Mouse (Mus musculus): ENCODE measurements around the gene Trim39.
"Not testable (repeated sequence)": the region's sequence is repeated elsewhere in the genome, so short reads cannot be mapped to it uniquely, and the experiment has no call there.

Gene Trim39

GRCm38 (mm10) chr17:36252250-36252876, 19.7 kb downstream of the Trim39 start:
- in situ Hi-C loops (cut with MboI; ENCODE audit: unreplicated experiment in 2 of 2): no loop called here

GRCm38 (mm10) chr17:36248886-36249285, 23.2 kb downstream of the Trim39 start:
- in situ Hi-C loops (cut with MboI; ENCODE audit: unreplicated experiment in 2 of 2): loop anchor here in 1 of 2 experiments (10.0 kb wide), 1 partner anchor 166 kb away; no protein-coding TSS in a partner anchor

- in situ Hi-C loops (cut with MboI; ENCODE audit: unreplicated experiment in 2 of 2): loop anchor here in 1 of 2 experiments (10.0 kb wide), 1 partner anchor 169 kb away; no protein-coding TSS in a partner anchor
Measured at GRCm38 (mm10) chr17:36245741-36246140, 26.3 kb downstream of the Trim39 start.

GRCm38 (mm10) chr17:36244031-36244430, 28.0 kb downstream of the Trim39 start:
- in situ Hi-C loops (cut with MboI; ENCODE audit: unreplicated experiment in 2 of 2): loop anchor here in 1 of 2 experiments (10.0 kb wide), 1 partner anchor 171 kb away; no protein-coding TSS in a partner anchor

GRCm38 (mm10) chr17:36240637-36241213, 31.3 kb downstream of the Trim39 start:
- in situ Hi-C loops (cut with MboI; ENCODE audit: unreplicated experiment in 2 of 2): loop anchor here in 1 of 2 experiments (10.0 kb wide), 1 partner anchor 174 kb away; no protein-coding TSS in a partner anchor

- in situ Hi-C loops (cut with MboI; ENCODE audit: unreplicated experiment in 2 of 2): no loop called here
Measured at GRCm38 (mm10) chr17:36237321-36237921, 34.6 kb downstream of the Trim39 start.

GRCm38 (mm10) chr17:36235300-36235699, 36.7 kb downstream of the Trim39 start:
- in situ Hi-C loops (cut with MboI; ENCODE audit: unreplicated experiment in 2 of 2): not testable (repeated sequence)

- in situ Hi-C loops (cut with MboI; ENCODE audit: unreplicated experiment in 2 of 2): no loop called here
Measured at GRCm38 (mm10) chr17:36233572-36233971, 38.5 kb downstream of the Trim39 start.

- in situ Hi-C loops (cut with MboI; ENCODE audit: unreplicated experiment in 2 of 2): no loop called here
Measured at GRCm38 (mm10) chr17:36231318-36231717, 40.7 kb downstream of the Trim39 start.

- in situ Hi-C loops (cut with MboI; ENCODE audit: unreplicated experiment in 2 of 2): no loop called here
Measured at GRCm38 (mm10) chr17:36229046-36229445, 43.0 kb downstream of the Trim39 start.

- in situ Hi-C loops (cut with MboI; ENCODE audit: unreplicated experiment in 2 of 2): no loop called here
Measured at GRCm38 (mm10) chr17:36226921-36227320, 45.1 kb downstream of the Trim39 start.

GRCm38 (mm10) chr17:36225231-36225824, 46.7 kb downstream of the Trim39 start:
- in situ Hi-C loops (cut with MboI; ENCODE audit: unreplicated experiment in 2 of 2): no loop called here

- in situ Hi-C loops (cut with MboI; ENCODE audit: unreplicated experiment in 2 of 2): loop anchor here in 1 of 2 experiments (25.0 kb wide), 1 partner anchor 188 kb away; no protein-coding TSS in a partner anchor
Measured at GRCm38 (mm10) chr17:36224451-36224850, 47.6 kb downstream of the Trim39 start.

- in situ Hi-C loops (cut with MboI; ENCODE audit: unreplicated experiment in 2 of 2): loop anchor here in 1 of 2 experiments (25.0 kb wide), 1 partner anchor 194 kb away; no protein-coding TSS in a partner anchor
Measured at GRCm38 (mm10) chr17:36218594-36219155, 53.4 kb downstream of the Trim39 start.

GRCm38 (mm10) chr17:36215586-36215985, 56.5 kb downstream of the Trim39 start:
- in situ Hi-C loops (cut with MboI; ENCODE audit: unreplicated experiment in 2 of 2): loop anchor here in 1 of 2 experiments (25.0 kb wide), 1 partner anchor 197 kb away; no protein-coding TSS in a partner anchor
